In the genomic region with DNA sequence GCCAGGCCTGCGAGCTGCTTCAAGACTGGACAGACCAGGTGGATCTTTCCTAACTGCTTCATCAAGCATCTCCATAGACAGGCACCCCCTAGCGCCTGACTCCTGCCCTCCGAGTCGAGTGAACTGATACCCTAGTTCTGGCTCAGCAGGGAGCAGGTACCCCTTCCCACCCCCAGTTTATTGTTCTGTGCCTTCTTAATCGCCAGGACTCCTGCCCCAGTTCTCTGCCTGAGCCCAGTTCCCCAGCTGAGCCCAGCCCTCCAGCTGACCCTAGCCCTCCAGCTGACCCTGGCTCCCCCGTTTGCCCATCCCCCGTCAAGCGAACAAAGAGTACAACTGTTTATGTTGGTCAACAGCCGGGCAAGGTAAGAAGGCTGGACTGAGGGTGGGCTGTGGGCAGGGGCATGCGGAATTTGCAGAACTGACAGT, we compare ENCODE assay signal across 7 mouse cellular contexts. TPM values are rescaled to one million over a fixed set of nuclear protein-coding genes. Genes with fewer than 3 reads are reported as not detected.
DNase-seq lines count a peak whose midpoint lies in the region; ATAC-seq and TF ChIP-seq lines count a peak whose summit lies in the region.

No protein-coding gene starts in this region.

- 13% methylated on average over 10 of the region's 10 CpGs for WGBS in lung, postnatal 0 days
- WGBS in embryonic facial prominence, embryonic 15.5 days = 12% methylated on average over 10 of the region's 10 CpGs
- WGBS in limb, embryonic 12.5 days = 9% methylated on average over 10 of the region's 10 CpGs
- WGBS in small intestine, adult 2 months = 23% methylated on average over 10 of the region's 10 CpGs

- 0 out of 2 replicates have a peak overlapping the region, but pooled peaks have one; percentile 17 for H3K4me2 ChIP-seq in lung, postnatal 0 days (replicated peaks; ENCODE audit: low read depth, low read length)
- peak overlapping the region; percentile 75 for H3K4me2 ChIP-seq in embryonic facial prominence, embryonic 15.5 days (replicated peaks)
- peak overlapping the region; percentile 84 for H3K4me2 ChIP-seq in limb, embryonic 12.5 days

- ATAC-seq in lung, postnatal 0 days = no peak
- no peak for ATAC-seq in embryonic facial prominence, embryonic 15.5 days (ENCODE audit: insufficient number of reproducible peaks, low FRiP score, low TSS enrichment, low read depth)
- ATAC-seq in limb, embryonic 12.5 days (ENCODE audit: insufficient number of reproducible peaks, insufficient read depth, low FRiP score, low TSS enrichment, low read depth) = no peak

- H3K27ac ChIP-seq in lung, postnatal 0 days (ENCODE audit: low read length) = no peak overlapping the region
- H3K27ac ChIP-seq in embryonic facial prominence, embryonic 15.5 days (replicated peaks) = 0 out of 2 replicates have a peak overlapping the region, but pooled peaks have one; percentile 7
- peak overlapping the region; percentile 53 for H3K27ac ChIP-seq in limb, embryonic 12.5 days
- no peak overlapping the region for H3K27ac ChIP-seq in small intestine, adult 2 months (ENCODE audit: insufficient read depth, low read depth, low read length)

- TF ChIP-seq POLR2A in small intestine, adult 2 months (IDR thresholded peaks at IDR 0.05; ENCODE audit: low read depth, low read length) = no peak

- H3K36me3 ChIP-seq in lung, postnatal 0 days (ENCODE audit: insufficient read depth, low read length) = no peaks in the 10 kb centered on the region
- peaks cover 44% of the 10 kb centered on the region for H3K36me3 ChIP-seq in embryonic facial prominence, embryonic 15.5 days
- peaks cover 49% of the 10 kb centered on the region for H3K36me3 ChIP-seq in limb, embryonic 12.5 days
- H3K36me3 ChIP-seq in small intestine, adult 2 months (ENCODE audit: control insufficient read depth, insufficient read depth, low read length) = peaks cover 20% of the 10 kb centered on the region

- no peak overlapping the region for H3K9ac ChIP-seq in lung, postnatal 0 days (replicated peaks; ENCODE audit: low read depth)
- peak overlapping the region; percentile 28 for H3K9ac ChIP-seq in embryonic facial prominence, embryonic 15.5 days
- H3K9ac ChIP-seq in limb, embryonic 12.5 days (replicated peaks) = peak overlapping the region; percentile 93

- DNase-seq in lung, postnatal 0 days (ENCODE audit: low spot score) = no peak
- no peak for DNase-seq in lung, postnatal 25 days (ENCODE audit: low spot score)
- no peak for DNase-seq in layer of hippocampus, adult 8-10 months (ENCODE audit: low spot score in 2 of 2)
- no peak for DNase-seq in gastrocnemius, postnatal 25 days

- peaks cover 10% of the 10 kb centered on the region; the same call in 1 of the 2 replicates for H3K4me1 ChIP-seq in lung, postnatal 0 days (ENCODE audit: insufficient read depth, low read depth, low read length)
- peaks cover 24% of the 10 kb centered on the region for H3K4me1 ChIP-seq in embryonic facial prominence, embryonic 15.5 days
- H3K4me1 ChIP-seq in limb, embryonic 12.5 days (replicated peaks) = peaks cover 32% of the 10 kb centered on the region
- H3K4me1 ChIP-seq in small intestine, adult 2 months (ENCODE audit: control insufficient read depth, insufficient read depth, insufficient read length, low read length) = peaks cover 30% of the 10 kb centered on the region

- peak; percentile 30; the same call in 1 of the 2 replicates for TF ChIP-seq CTCF in lung, postnatal 0 days (IDR thresholded peaks at IDR 0.05)
- TF ChIP-seq CTCF in small intestine, adult 2 months (IDR thresholded peaks at IDR 0.05; ENCODE audit: extremely low read depth, insufficient read length, insufficient replicate concordance, low read depth, low read length) = no peak

- H3K4me3 ChIP-seq in lung, postnatal 0 days (ENCODE audit: low read depth, low read length) = no peak overlapping the region
- H3K4me3 ChIP-seq in embryonic facial prominence, embryonic 15.5 days (replicated peaks) = peak overlapping the region; percentile 88
- H3K4me3 ChIP-seq in limb, embryonic 12.5 days (replicated peaks) = peak overlapping the region; percentile 92
- peak overlapping the region; percentile 47 for H3K4me3 ChIP-seq in small intestine, adult 2 months (ENCODE audit: low read depth, low read length)

- no peak for TF ChIP-seq EP300 in lung, postnatal 0 days (IDR thresholded peaks at IDR 0.05)

- no peaks in the 10 kb centered on the region for H3K9me3 ChIP-seq in lung, postnatal 0 days (ENCODE audit: low read length)
- no peaks in the 10 kb centered on the region for H3K9me3 ChIP-seq in embryonic facial prominence, embryonic 15.5 days (replicated peaks)
- no peaks in the 10 kb centered on the region for H3K9me3 ChIP-seq in limb, embryonic 12.5 days

- H3K27me3 ChIP-seq in lung, postnatal 0 days (replicated peaks; ENCODE audit: insufficient read depth, low read length) = no peaks in the 10 kb centered on the region
- H3K27me3 ChIP-seq in embryonic facial prominence, embryonic 15.5 days = no peaks in the 10 kb centered on the region
- H3K27me3 ChIP-seq in limb, embryonic 12.5 days = no peaks in the 10 kb centered on the region
- no peaks in the 10 kb centered on the region for H3K27me3 ChIP-seq in small intestine, adult 2 months (ENCODE audit: control insufficient read depth, insufficient read depth, low read length)

RNA-seq across cellular contexts. Expression of a gene that starts 1.1 kb away (rescaled TPM):
- polyA plus RNA-seq in lung, postnatal 0 days (2015; fragmentation: Nextera tagmentation; extraction: Ambion mirVana) = 7.4 and 7.7 TPM in 2 replicates
- polyA plus RNA-seq in embryonic facial prominence, embryonic 15.5 days (2015; fragmentation: Nextera tagmentation; extraction: Ambion mirVana) = 32.5 and 36.2 TPM in 2 replicates
- 52.3 and 52.7 TPM in 2 replicates for polyA plus RNA-seq in limb, embryonic 12.5 days (2016; fragmentation: Nextera tagmentation; extraction: Ambion mirVana)
- polyA plus RNA-seq in small intestine, adult 2 months (2012; rRNA removed) = 26.8 and 64.8 TPM in 2 replicates
- 1 to 10 TPM; 1.4 to 2.4 (median 1.7) TPM for total RNA-seq in layer of hippocampus, adult 8-10 months (2022)
- 1 to 10 TPM in 1 of 2 experiments, under 1 TPM in 1; 0.82 to 1.1 TPM for total RNA-seq in gastrocnemius, postnatal 25 days (2021)

RNA-seq across cellular contexts. Expression of a gene that starts 7.8 kb away (rescaled TPM):
- 203 and 206 TPM in 2 replicates for polyA plus RNA-seq in lung, postnatal 0 days (2015; fragmentation: Nextera tagmentation; extraction: Ambion mirVana)
- polyA plus RNA-seq in embryonic facial prominence, embryonic 15.5 days (2015; fragmentation: Nextera tagmentation; extraction: Ambion mirVana) = 298 and 312 TPM in 2 replicates
- 299 and 305 TPM in 2 replicates for polyA plus RNA-seq in limb, embryonic 12.5 days (2016; fragmentation: Nextera tagmentation; extraction: Ambion mirVana)
- polyA plus RNA-seq in small intestine, adult 2 months (2012; rRNA removed) = 327 and 537 TPM in 2 replicates
- total RNA-seq in layer of hippocampus, adult 8-10 months (2022) = 10 to 100 TPM; 56.8 to 69.3 (median 60.2) TPM
- total RNA-seq in gastrocnemius, postnatal 25 days (2021) = 10 to 100 TPM; 35.7 to 36.9 TPM

RNA-seq across cellular contexts. Expression of a gene that starts 17.8 kb away (rescaled TPM):
- polyA plus RNA-seq in lung, postnatal 0 days (2015; fragmentation: Nextera tagmentation; extraction: Ambion mirVana) = 27.3 and 31.3 TPM in 2 replicates
- 14.3 and 16.7 TPM in 2 replicates for polyA plus RNA-seq in embryonic facial prominence, embryonic 15.5 days (2015; fragmentation: Nextera tagmentation; extraction: Ambion mirVana)
- 11.9 and 13.9 TPM in 2 replicates for polyA plus RNA-seq in limb, embryonic 12.5 days (2016; fragmentation: Nextera tagmentation; extraction: Ambion mirVana)
- 29.5 and 36.4 TPM in 2 replicates for polyA plus RNA-seq in small intestine, adult 2 months (2012; rRNA removed)
- total RNA-seq in layer of hippocampus, adult 8-10 months (2022) = 1 to 10 TPM; 4.6 to 7.0 (median 4.9) TPM
- total RNA-seq in gastrocnemius, postnatal 25 days (2021) = 10 to 100 TPM; 12.3 to 14.0 TPM

RNA-seq across cellular contexts. Expression of a gene that starts 42.4 kb away (rescaled TPM):
- polyA plus RNA-seq in lung, postnatal 0 days (2015; fragmentation: Nextera tagmentation; extraction: Ambion mirVana) = 14.3 and 14.5 TPM in 2 replicates
- polyA plus RNA-seq in embryonic facial prominence, embryonic 15.5 days (2015; fragmentation: Nextera tagmentation; extraction: Ambion mirVana) = 11.3 TPM in 2 replicates
- 5.9 and 8.4 TPM in 2 replicates for polyA plus RNA-seq in limb, embryonic 12.5 days (2016; fragmentation: Nextera tagmentation; extraction: Ambion mirVana)
- polyA plus RNA-seq in small intestine, adult 2 months (2012; rRNA removed) = 9.7 and 20.4 TPM in 2 replicates
- 10 to 100 TPM in 2 of 4 experiments, 1 to 10 TPM in 2; 8.0 to 16.5 (median 11.9) TPM for total RNA-seq in layer of hippocampus, adult 8-10 months (2022)
- 1 to 10 TPM; 1.3 to 1.8 TPM for total RNA-seq in gastrocnemius, postnatal 25 days (2021)

RNA-seq across cellular contexts. Expression of a gene that starts 42.5 kb away (rescaled TPM):
- polyA plus RNA-seq in lung, postnatal 0 days (2015; fragmentation: Nextera tagmentation; extraction: Ambion mirVana) = 66.8 and 70.0 TPM in 2 replicates
- polyA plus RNA-seq in embryonic facial prominence, embryonic 15.5 days (2015; fragmentation: Nextera tagmentation; extraction: Ambion mirVana) = 54.5 and 62.3 TPM in 2 replicates
- 39.0 and 48.0 TPM in 2 replicates for polyA plus RNA-seq in limb, embryonic 12.5 days (2016; fragmentation: Nextera tagmentation; extraction: Ambion mirVana)
- 59.9 and 161 TPM in 2 replicates for polyA plus RNA-seq in small intestine, adult 2 months (2012; rRNA removed)
- total RNA-seq in layer of hippocampus, adult 8-10 months (2022) = 10 to 100 TPM; 72.6 to 90.6 (median 75.3) TPM
- 10 to 100 TPM; 37.9 to 40.3 TPM for total RNA-seq in gastrocnemius, postnatal 25 days (2021)

Comparison
In these comparisons a context has a peak if more than half of its experiments do, and no peak if none do; other contexts are left out.
1. H3K27ac ChIP-seq: peak in embryonic facial prominence, embryonic 15.5 days (single experiment) and limb, embryonic 12.5 days (single experiment); none in lung, postnatal 0 days (single experiment) and small intestine, adult 2 months (single experiment).
2. H3K4me2 ChIP-seq: peak in every context shown above with its lines; median percentile 84 in limb, embryonic 12.5 days; 75 in embryonic facial prominence, embryonic 15.5 days; 17 in lung, postnatal 0 days.